Mouse (Mus musculus): ENCODE data around the gene Sema7a. TPM values are rescaled to one million over a fixed set of nuclear protein-coding genes. Genes with fewer than 3 reads are reported as not detected.
A peak's percentile ranks its signal among the peaks of the same experiment; 100 is the strongest.

Gene Sema7a
- total and polyA plus RNA-seq, 2 experiments from 2014 or later, result 3.2 to 27.2 TPM

DNA sequence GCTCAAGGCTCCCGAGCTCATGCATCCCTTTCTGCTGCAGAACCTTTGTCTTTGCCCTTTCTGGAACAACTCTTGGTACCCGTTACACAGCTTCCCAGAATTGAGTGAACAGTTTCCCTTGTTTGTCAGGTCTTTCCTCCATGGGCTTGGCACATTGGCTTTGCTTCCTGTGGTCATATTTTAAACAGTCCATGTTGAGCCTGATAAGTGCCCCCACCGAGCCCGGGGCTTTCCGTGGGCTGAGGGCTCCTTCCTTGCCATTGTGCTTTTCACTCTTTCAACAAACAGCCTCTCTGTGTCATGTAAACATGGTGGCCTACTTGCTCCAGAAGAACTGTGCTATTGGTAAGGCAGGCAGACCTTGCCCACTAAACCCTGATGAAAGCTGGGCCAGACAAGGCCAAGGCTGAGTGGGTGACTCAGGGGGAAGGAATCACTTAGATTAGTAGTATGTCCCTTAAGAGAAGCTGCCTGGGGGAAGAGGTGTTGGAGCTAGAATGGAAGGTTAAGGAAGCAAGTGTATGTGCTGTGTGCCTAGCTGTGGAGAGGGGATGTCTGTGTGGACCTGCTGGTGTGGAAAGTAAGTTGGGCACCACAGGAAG lies 8.6 kb upstream of the Sema7a start:
- no peak overlapping the region for H3K27ac ChIP-seq (ENCODE audit: low read depth, low read length)
- H3K27me3 ChIP-seq (ENCODE audit: insufficient read depth, low read length), result no peaks in the 10 kb centered on the region
- H3K9me3 ChIP-seq (ENCODE audit: low read length), result no peaks in the 10 kb centered on the region
- no peak for DNase-seq
- TF ChIP-seq CTCF (IDR thresholded peaks at IDR 0.05; ENCODE audit: low read depth), result no peak
- no peak overlapping the region for H3K9ac ChIP-seq
- WGBS, result 85% methylated on average over 5 of the region's 5 CpGs
- peaks cover 35% of the 10 kb centered on the region for H3K36me3 ChIP-seq (ENCODE audit: insufficient read depth)
- no peak overlapping the region for H3K4me3 ChIP-seq (ENCODE audit: low read depth, low read length)
- no peak overlapping the region for H3K4me2 ChIP-seq (ENCODE audit: low read depth)
- H3K4me1 ChIP-seq (ENCODE audit: insufficient read depth), result peaks cover 5% of the 10 kb centered on the region; the same call in 1 of the 2 replicates
- ATAC-seq, result no peak

DNA sequence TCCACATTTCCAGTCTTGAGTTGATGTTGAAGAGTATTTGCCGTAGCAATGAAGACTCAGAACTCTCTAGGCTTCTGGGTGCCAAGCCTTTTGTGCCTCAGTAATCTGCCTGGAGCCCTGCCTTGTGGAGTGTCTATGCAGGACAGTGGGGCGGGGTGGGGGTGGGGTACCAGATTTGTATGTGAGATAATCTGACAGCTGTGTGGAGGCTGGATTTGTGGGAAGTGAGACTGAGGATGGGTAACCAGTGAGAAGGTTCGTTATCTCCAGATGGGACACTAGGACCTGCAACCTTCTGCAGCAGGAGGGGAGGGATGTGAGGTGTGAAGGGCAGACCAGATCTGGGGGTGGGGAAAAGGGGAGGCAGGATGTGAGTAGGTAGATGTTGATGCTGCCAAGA lies 7.7 kb upstream of the Sema7a start:
- H3K4me3 ChIP-seq (ENCODE audit: low read depth, low read length), result no peak overlapping the region
- no peak for ATAC-seq
- H3K4me1 ChIP-seq (ENCODE audit: insufficient read depth), result peaks cover 5% of the 10 kb centered on the region; the same call in 1 of the 2 replicates
- WGBS, result 75% methylated on average over 3 of the region's 3 CpGs
- no peak overlapping the region for H3K4me2 ChIP-seq (ENCODE audit: low read depth)
- DNase-seq, result no peak
- no peak overlapping the region for H3K27ac ChIP-seq (ENCODE audit: low read depth, low read length)
- H3K27me3 ChIP-seq (ENCODE audit: insufficient read depth, low read length), result no peaks in the 10 kb centered on the region
- H3K9ac ChIP-seq, result no peak overlapping the region
- no peak for TF ChIP-seq CTCF (IDR thresholded peaks at IDR 0.05; ENCODE audit: low read depth)
- H3K36me3 ChIP-seq (ENCODE audit: insufficient read depth), result peaks cover 35% of the 10 kb centered on the region
- H3K9me3 ChIP-seq (ENCODE audit: low read length), result no peaks in the 10 kb centered on the region

DNA sequence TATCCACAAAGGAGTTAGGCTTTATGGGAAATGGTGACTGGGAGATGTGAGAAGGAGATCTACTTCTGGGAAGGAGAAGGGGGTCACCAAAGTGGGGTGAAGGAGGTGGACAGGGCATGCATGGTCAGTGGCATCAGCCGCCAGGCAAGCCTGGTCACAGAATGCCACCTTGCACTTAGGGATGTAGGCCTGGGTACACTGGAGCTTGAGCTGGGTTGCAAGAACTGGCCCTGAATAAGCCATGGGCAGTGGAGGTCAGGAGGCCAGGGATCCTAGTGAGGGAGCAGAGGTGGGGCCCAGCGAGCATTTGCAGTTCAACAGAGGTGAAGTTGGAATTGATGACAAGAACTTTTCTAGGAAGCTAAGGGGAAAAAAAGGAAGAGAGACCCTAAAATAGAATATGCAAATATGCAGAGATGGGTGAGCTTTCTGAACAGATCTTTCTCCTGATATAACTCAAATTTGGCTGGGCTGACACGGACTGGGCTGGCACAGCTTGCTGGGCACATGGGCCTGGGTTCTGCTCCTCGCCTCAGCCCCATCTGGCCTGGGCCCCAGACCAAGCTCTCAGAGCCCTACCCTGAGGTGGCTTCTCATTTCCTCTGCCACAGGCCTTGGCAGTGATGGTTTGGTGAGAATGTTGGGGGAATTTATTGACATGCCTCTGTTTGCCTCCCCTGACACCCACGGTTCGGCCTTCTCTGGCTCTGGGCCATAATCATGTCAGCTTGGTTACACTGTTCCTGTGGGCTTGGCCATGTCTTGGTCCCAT lies 6.9 kb upstream of the Sema7a start:
- H3K36me3 ChIP-seq (ENCODE audit: insufficient read depth), result peaks cover 27% of the 10 kb centered on the region
- H3K9me3 ChIP-seq (ENCODE audit: low read length), result no peaks in the 10 kb centered on the region
- H3K4me1 ChIP-seq (ENCODE audit: insufficient read depth), result peaks cover 9% of the 10 kb centered on the region
- peak; percentile 86 for DNase-seq
- TF ChIP-seq CTCF (IDR thresholded peaks at IDR 0.05; ENCODE audit: low read depth), result no peak
- H3K9ac ChIP-seq, result no peak overlapping the region
- H3K27ac ChIP-seq (ENCODE audit: low read depth, low read length), result peak overlapping the region; percentile 66; the same call in 1 of the 2 replicates
- H3K4me2 ChIP-seq (ENCODE audit: low read depth), result no peak overlapping the region
- 53% methylated on average over 6 of the region's 6 CpGs for WGBS
- peak; percentile 90 for ATAC-seq
- no peaks in the 10 kb centered on the region for H3K27me3 ChIP-seq (ENCODE audit: insufficient read depth, low read length)
- H3K4me3 ChIP-seq (ENCODE audit: low read depth, low read length), result no peak overlapping the region

DNA sequence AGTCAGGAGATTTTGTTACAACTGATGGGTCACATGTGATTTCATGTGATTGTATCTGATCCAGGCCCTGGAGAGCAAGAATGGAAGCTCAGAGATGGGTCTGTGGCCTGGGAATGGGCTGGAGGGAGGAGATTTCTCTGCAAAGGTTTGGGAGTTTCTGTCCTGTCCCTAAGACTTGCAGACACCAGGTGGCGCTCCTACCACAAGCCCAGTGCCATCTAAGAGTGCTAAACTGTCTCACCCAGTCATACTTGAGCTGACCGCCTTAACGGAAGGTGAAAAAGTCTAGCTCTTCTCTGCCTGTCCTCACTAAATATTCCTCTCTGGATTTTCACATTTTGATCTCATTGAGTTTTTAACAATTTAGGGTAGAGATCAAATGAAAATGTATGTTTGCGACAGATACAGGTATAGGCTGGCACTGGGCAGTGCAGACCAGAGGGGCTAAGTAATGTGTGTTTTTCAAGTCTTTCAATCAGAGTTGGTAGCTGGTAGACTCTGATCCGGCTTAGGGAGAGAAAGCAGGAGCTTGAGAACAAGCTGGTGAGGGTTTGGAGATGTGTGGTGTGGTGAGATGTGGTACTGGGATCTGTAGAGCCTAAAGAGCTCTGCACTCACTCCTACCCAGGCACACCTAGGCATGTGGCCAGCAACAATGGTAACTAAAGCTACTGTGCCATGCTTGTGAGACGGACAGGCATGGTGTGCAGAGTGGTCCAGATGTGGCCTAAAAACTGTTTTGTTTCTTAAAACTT lies 4.1 kb upstream of the Sema7a start:
- WGBS, result 25% methylated on average over 6 of the region's 6 CpGs
- Histone ChIP-seq H3K4me3 (ENCODE audit: low read depth, low read length) (no peak overlapping the region), H3K36me3 (ENCODE audit: insufficient read depth) (no peaks in the 10 kb centered on the region), H3K27me3 (ENCODE audit: insufficient read depth, low read length) (no peaks in the 10 kb centered on the region), H3K9ac (no peak overlapping the region), H3K27ac (ENCODE audit: low read depth, low read length) (no peak overlapping the region), H3K4me1 (ENCODE audit: insufficient read depth) (peaks cover 13% of the 10 kb centered on the region), H3K9me3 (ENCODE audit: low read length) (no peaks in the 10 kb centered on the region), H3K4me2 (ENCODE audit: low read depth) (no peak overlapping the region)
- TF ChIP-seq CTCF (IDR thresholded peaks at IDR 0.05; ENCODE audit: low read depth), result peak; percentile 92
- ATAC-seq (no peak), DNase-seq (peak; percentile 86)

DNA sequence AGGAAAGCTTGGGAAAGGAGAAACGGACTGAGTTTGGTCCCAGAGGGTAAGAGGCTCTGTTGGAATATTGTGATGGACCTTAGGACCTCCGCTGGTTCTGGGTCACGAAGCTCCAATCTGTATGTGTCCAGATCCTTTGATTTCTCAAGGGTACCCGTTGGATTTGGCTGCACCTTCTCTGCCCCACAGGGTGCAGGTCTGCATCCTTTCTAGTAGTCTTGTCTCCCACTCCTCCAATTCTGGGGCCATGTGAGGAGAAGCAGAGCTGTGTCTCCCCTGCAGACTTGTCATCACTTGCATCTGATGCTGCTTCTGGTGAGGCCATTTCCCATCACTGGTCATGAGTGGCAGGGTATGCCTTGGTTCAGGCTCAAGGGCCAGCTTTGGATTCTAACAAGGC lies 2.7 kb upstream of the Sema7a start:
- Histone ChIP-seq H3K27me3 (ENCODE audit: insufficient read depth, low read length) (no peaks in the 10 kb centered on the region), H3K4me1 (ENCODE audit: insufficient read depth) (peaks cover 19% of the 10 kb centered on the region), H3K27ac (ENCODE audit: low read depth, low read length) (no peak overlapping the region), H3K4me2 (ENCODE audit: low read depth) (no peak overlapping the region), H3K36me3 (ENCODE audit: insufficient read depth) (no peaks in the 10 kb centered on the region), H3K9me3 (ENCODE audit: low read length) (no peaks in the 10 kb centered on the region), H3K9ac (no peak overlapping the region), H3K4me3 (ENCODE audit: low read depth, low read length) (no peak overlapping the region)
- 89% methylated on average over 4 of the region's 4 CpGs for WGBS
- DNase-seq, result no peak
- ATAC-seq, result no peak
- TF ChIP-seq CTCF (IDR thresholded peaks at IDR 0.05; ENCODE audit: low read depth), result no peak

DNA sequence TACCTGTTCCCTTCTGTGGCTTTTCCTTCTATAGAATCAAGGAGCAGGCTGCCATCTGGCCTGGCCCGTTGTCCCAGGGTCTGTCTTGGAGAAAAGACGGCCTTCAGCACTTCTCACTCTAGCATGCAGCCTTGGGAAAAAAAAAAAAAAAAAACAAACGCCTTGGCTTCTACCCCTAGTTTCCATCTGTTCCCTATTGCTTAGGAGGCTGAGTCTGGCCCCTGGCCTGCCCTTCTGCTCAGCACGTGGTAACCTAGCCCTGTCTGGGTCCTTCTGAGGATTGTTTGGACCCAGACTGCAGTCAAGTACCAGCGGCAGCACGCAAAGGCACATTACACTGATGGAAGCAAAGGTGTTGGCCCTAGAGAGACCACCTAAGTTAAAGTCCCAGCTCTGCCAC lies 2.3 kb upstream of the Sema7a start:
- no peak for ATAC-seq
- H3K27ac ChIP-seq (ENCODE audit: low read depth, low read length), result no peak overlapping the region
- H3K27me3 ChIP-seq (ENCODE audit: insufficient read depth, low read length), result no peaks in the 10 kb centered on the region
- H3K4me3 ChIP-seq (ENCODE audit: low read depth, low read length), result no peak overlapping the region
- TF ChIP-seq CTCF (IDR thresholded peaks at IDR 0.05; ENCODE audit: low read depth), result no peak
- 33% methylated on average over 6 of the region's 6 CpGs for WGBS
- peaks cover 19% of the 10 kb centered on the region for H3K4me1 ChIP-seq (ENCODE audit: insufficient read depth)
- H3K4me2 ChIP-seq (ENCODE audit: low read depth), result no peak overlapping the region
- no peaks in the 10 kb centered on the region for H3K36me3 ChIP-seq (ENCODE audit: insufficient read depth)
- peak; percentile 28 for DNase-seq
- no peaks in the 10 kb centered on the region for H3K9me3 ChIP-seq (ENCODE audit: low read length)
- no peak overlapping the region for H3K9ac ChIP-seq

Data from forebrain, postnatal 0 days (tissue).